Mouse (Mus musculus): ENCODE data around the gene Arntl2.

DNA sequence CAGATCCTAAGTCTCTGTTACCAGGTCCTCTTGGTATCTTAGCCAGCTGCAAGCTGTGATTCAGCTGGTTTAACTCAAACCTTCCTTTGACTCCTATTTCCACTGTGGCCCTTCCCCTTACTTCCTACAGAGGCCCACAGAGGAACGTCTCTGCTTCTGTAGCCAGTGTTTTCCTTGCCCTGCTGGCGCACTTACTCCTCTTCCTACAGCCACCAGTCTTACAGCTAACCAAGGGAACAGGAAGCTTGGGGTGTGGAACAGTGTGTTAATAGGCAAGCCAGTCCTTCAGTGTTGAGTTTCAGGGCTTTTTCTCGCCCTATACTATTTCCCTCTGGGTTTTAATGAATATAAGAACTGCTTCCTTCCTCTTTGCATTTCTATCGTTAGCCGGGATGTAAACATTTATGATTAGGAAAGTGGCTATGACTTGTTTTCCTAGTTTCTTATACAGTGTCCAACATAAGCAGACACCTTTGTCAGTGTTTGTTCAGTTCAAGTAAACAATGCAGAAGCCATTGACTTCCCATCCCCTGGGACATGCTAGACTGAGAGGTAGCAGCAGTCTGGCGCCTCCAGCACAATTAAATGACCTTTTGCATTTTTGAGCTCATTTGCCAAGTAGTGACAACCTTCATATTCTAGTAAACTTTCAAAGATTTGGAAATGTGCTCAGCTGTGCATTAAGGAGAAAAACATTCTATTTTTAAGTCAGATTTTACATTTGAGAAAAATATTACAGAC, 25.7 kb upstream of the Arntl2 start:
- no peak for TF ChIP-seq CTCF (IDR thresholded peaks at IDR 0.05; ENCODE audit: extremely low read depth, insufficient read depth, low read length)
- no peak for TF ChIP-seq POLR2A (IDR thresholded peaks at IDR 0.05; ENCODE audit: extremely low read depth, insufficient read depth, low read length)

Measured in cortical plate, adult 2 months (tissue).